Mouse (Mus musculus) CD4-positive, CD25-positive, alpha-beta regulatory T cell, adult 4 months (primary cell): ENCODE measurements around the gene Nln. TPM values are rescaled to one million over a fixed set of nuclear protein-coding genes. Genes with fewer than 3 reads are reported as not detected.

ENCODE experiments used
- ATAC-seq: one replicate; pipeline ENCODE4 v1.8.0; 2017
- polyA plus RNA-seq, 2 experiments: library from polyadenylated mRNA; unstranded; fragments of 100-300 nt; shearing (Covaris generic); gene quantifications; one replicate each; pipeline ENCODE4 v1.2.1; 2017

Gene Nln
- polyA plus RNA-seq, 2 experiments from 2014 or later: 8.4 to 10.9 TPM

GRCm38 (mm10) chr13:104013380-104013779 lies 96.0 kb downstream of the Nln start:
- no peak for ATAC-seq

GRCm38 (mm10) chr13:104012214-104012833 lies 97.1 kb downstream of the Nln start:
- ATAC-seq: no peak

- no peak for ATAC-seq
Observed at GRCm38 (mm10) chr13:104011289-104011688, 98.1 kb downstream of the Nln start.

GRCm38 (mm10) chr13:104005231-104005845 lies 104.1 kb downstream of the Nln start:
- ATAC-seq: no peak

GRCm38 (mm10) chr13:103994085-103994455 lies 115.3 kb downstream of the Nln start:
- no peak for ATAC-seq

- ATAC-seq: no peak
Observed at GRCm38 (mm10) chr13:103993142-103994084, 116.0 kb downstream of the Nln start.

- ATAC-seq: no peak
Observed at GRCm38 (mm10) chr13:103986660-103987059, 122.8 kb downstream of the Nln start.

- no peak for ATAC-seq
Observed at GRCm38 (mm10) chr13:103985510-103986278, 123.7 kb downstream of the Nln start.

- no peak for ATAC-seq
Observed at GRCm38 (mm10) chr13:103982376-103982775, 127.0 kb downstream of the Nln start.

- no peak for ATAC-seq
Observed at GRCm38 (mm10) chr13:103980414-103980813, 129.0 kb downstream of the Nln start.

- no peak for ATAC-seq
Observed at GRCm38 (mm10) chr13:103978286-103978866, 131.0 kb downstream of the Nln start.

GRCm38 (mm10) chr13:103977844-103978243 lies 131.6 kb downstream of the Nln start:
- ATAC-seq: no peak

- ATAC-seq: no peak
Observed at GRCm38 (mm10) chr13:103976181-103976724, 133.2 kb downstream of the Nln start.

GRCm38 (mm10) chr13:103975101-103975500 lies 134.3 kb downstream of the Nln start:
- ATAC-seq: no peak

- ATAC-seq: no peak
Observed at GRCm38 (mm10) chr13:103973977-103974376, 135.4 kb downstream of the Nln start.

Other genes starting within 250 kb of the Nln start
- gene Erbin, start 189.1 kb downstream of the Nln start, polyA plus RNA-seq: 10 to 100 TPM; 31.4 to 43.7 TPM
- gene Sgtb, start 127 bp upstream of the Nln start, polyA plus RNA-seq: under 1 TPM; 0.17 to 0.71 TPM
- gene Trappc13, start 68.9 kb upstream of the Nln start, polyA plus RNA-seq: 10 to 100 TPM; 42.1 to 48.5 TPM
- 10 to 100 TPM; 19.4 to 25.5 TPM for gene Trim23, start 69.2 kb upstream of the Nln start, polyA plus RNA-seq
- 1 to 10 TPM; 2.6 to 5.6 TPM for gene Cenpk, start 119.0 kb upstream of the Nln start, polyA plus RNA-seq
- 10 to 100 TPM; 14.9 to 15.6 TPM for gene Ppwd1, start 119.2 kb upstream of the Nln start, polyA plus RNA-seq
- 10 to 100 TPM; 24.2 to 26.5 TPM for gene Adamts6, start 178.2 kb upstream of the Nln start, polyA plus RNA-seq